Mouse (Mus musculus) hindbrain, embryonic 15.5 days (tissue): ENCODE results near the gene Acad8. TPM values are rescaled to one million over a fixed set of nuclear protein-coding genes. Genes with fewer than 3 reads are reported as not detected.

ENCODE experiments used
- ATAC-seq: fragments of 200-750 bp; cut with Nextera tagmentation; 2 replicates; pipeline ENCODE4 v1.8.0; 2017; ENCODE audit warnings: low read depth, moderate number of reproducible peaks, moderate TSS enrichment; ENCODE audit not compliant: low FRiP score
- H3K27ac ChIP-seq: fragments of 300-500 bp; sonication (generic); replicated peaks from 2 replicates; pipeline ENCODE4 v1.5.1; 2015; ENCODE audit warnings: mild to moderate bottlenecking, inconsistent platforms
- H3K27me3 ChIP-seq: fragments of 300-500 bp; sonication (generic); 2 replicates; pipeline ENCODE4 v1.6.1; 2015; ENCODE audit warnings: control low read depth, inconsistent platforms
- H3K36me3 ChIP-seq: fragments of 300-500 bp; sonication (generic); 2 replicates; pipeline ENCODE4 v1.6.1; 2015; ENCODE audit warnings: control low read depth, inconsistent platforms
- H3K4me1 ChIP-seq: fragments of 300-500 bp; sonication (generic); replicated peaks from 2 replicates; pipeline ENCODE4 v1.6.1; 2015; ENCODE audit warnings: control low read depth, inconsistent platforms
- H3K4me2 ChIP-seq: fragments of 300-500 bp; sonication (generic); 2 replicates; pipeline ENCODE4 v1.6.1; 2015; ENCODE audit warnings: moderate library complexity, mild to moderate bottlenecking, inconsistent platforms
- H3K4me3 ChIP-seq: fragments of 300-500 bp; sonication (generic); 2 replicates; pipeline ENCODE4 v1.5.1; 2015; ENCODE audit warnings: mild to moderate bottlenecking, inconsistent platforms
- H3K9ac ChIP-seq: fragments of 300-500 bp; sonication (generic); 2 replicates; pipeline ENCODE4 v1.6.1; 2015; ENCODE audit warnings: inconsistent platforms
- H3K9me3 ChIP-seq: fragments of 300-500 bp; sonication (generic); 2 replicates; pipeline ENCODE4 v1.6.1; 2016; ENCODE audit warnings: control low read depth, inconsistent platforms
- WGBS: fragments of 180-500 bp; shearing (Covaris S2); methylation state at CpG from one replicate; pipeline ENCODE4 v1.1.7; 2015; 5-methylcytosine and 5-hydroxymethylcytosine counted together
- polyA plus RNA-seq: library from polyadenylated mRNA; unstranded; fragments of >200 nt; fragmentation: Nextera tagmentation; extraction: Ambion mirVana; gene quantifications from 2 replicates; pipeline ENCODE4 v1.2.1, GENCODE M21; 2015

Gene Acad8
- polyA plus RNA-seq = 36.1 and 41.7 TPM in 2 replicates

DNA sequence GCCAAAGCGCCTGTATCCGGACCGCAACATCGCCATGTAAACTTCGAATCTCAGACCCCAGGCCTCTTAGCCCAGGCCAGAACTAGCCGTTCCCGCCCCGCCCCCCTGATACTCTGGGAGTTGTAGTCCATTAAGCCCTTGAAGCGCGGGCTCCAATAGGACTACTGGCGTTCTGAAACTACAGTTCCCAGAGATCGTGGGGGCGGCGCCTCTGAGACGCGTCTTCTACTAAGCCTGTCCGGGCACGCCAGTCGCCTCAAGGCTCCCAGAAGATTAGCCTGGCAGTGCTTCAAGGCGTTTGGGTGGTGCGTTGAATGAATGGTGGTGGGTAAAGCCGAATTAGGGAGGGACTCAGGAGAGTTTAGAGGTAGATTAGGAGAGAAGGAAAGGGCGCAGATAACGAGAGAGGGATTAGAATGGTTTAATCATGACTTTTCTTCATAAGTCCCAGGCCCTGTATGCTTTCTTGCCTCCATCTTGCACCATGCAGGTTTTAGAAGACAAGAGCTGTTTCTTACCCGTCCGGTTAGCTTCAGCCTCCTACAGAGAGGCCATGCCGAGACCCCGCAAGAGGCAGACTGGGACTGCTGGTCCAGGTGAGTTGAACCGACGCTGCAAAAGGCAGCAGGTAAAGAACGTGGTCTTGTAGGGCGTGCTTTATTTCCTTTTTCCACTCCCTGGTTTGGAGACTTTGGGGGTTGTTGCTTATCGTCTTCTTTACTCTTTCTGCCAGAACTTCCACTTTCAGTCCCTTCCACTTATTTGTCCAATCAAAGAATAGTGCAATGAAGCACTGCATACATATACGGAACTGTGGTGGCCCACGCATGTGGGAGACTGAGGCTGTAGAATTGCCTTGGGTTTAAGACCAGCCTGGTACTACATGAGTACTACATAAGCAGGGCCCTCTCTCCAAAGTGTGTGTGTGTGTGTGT, at the start of gene Acad8, which contains the start of gene Thyn1:
TSS of gene Acad8 (minus strand) at position 106 of the 935 bp plus-strand sequence.
TSS of gene Thyn1 (plus strand) at position 250 of the 935 bp plus-strand sequence.
- WGBS = under 1% methylated on average over 35 of the region's 35 CpGs
- Histone ChIP-seq H3K36me3 (peaks cover 18% of the 10 kb centered on the region), H3K27me3 (no peaks in the 10 kb centered on the region), H3K4me2 (peak within 1 kb of the TSS; percentile 79), H3K4me1 (peaks cover 30% of the 10 kb centered on the region), H3K4me3 (peak within 1 kb of the TSS; percentile 70), H3K9me3 (no peaks in the 10 kb centered on the region), H3K27ac (peak within 1 kb of the TSS; percentile 79), H3K9ac (peak within 1 kb of the TSS; percentile 82)
- ATAC-seq = peak; percentile 100

DNA sequence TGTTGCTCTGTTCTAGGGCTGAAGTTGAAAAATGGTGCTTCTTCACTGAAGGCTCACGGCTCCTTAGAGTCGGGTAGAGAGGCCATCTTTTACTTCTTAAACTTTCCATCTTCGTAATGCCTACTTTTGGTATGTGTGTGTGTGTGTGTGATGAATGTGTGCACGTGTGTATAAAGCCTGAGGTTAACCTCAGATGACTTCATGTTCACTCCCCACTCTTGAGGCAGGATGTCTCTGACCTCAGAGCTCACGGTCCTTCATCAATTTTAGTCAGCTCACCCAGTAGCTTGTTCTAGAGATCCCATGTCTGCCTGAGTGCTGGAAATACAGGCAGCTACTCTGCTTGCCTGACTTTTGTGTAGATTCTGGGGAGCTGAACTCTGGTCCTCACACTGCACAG, 44.5 kb upstream of the Acad8 start:
- Histone ChIP-seq H3K36me3 (peaks cover 60% of the 10 kb centered on the region), H3K27me3 (no peaks in the 10 kb centered on the region), H3K4me1 (no peaks in the 10 kb centered on the region), H3K4me3 (no peak overlapping the region), H3K9ac (no peak overlapping the region), H3K4me2 (no peak overlapping the region), H3K9me3 (no peaks in the 10 kb centered on the region), H3K27ac (no peak overlapping the region)
- ATAC-seq = no peak
- WGBS = 97% methylated on average over 5 of the region's 5 CpGs

DNA sequence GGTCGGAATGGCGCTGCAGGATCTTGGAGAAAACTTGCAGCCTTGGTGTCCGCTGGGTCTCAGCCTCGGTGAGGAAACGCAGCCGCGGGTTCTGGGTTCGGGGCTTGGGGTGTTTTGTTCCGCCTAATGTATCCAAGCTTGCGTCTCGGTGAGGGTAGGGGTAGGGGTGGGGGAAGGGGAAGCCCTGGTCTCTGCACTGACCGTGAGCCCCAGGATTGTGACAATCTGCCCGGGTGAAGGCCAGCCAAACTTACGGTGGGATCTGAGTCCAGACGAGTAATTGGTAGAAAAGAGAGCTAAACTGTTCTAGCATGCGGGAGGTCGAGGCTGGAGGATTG, 31.4 kb upstream of the Acad8 start:
- Histone ChIP-seq H3K9ac (peak overlapping the region; percentile 60), H3K4me2 (peak overlapping the region; percentile 83), H3K27ac (peak overlapping the region; percentile 94), H3K4me1 (peaks cover 55% of the 10 kb centered on the region), H3K4me3 (peak overlapping the region; percentile 100), H3K9me3 (no peaks in the 10 kb centered on the region), H3K27me3 (no peaks in the 10 kb centered on the region), H3K36me3 (no peaks in the 10 kb centered on the region)
- peak; percentile 61 for ATAC-seq
- 0% methylated on average over 17 of the region's 17 CpGs for WGBS

DNA sequence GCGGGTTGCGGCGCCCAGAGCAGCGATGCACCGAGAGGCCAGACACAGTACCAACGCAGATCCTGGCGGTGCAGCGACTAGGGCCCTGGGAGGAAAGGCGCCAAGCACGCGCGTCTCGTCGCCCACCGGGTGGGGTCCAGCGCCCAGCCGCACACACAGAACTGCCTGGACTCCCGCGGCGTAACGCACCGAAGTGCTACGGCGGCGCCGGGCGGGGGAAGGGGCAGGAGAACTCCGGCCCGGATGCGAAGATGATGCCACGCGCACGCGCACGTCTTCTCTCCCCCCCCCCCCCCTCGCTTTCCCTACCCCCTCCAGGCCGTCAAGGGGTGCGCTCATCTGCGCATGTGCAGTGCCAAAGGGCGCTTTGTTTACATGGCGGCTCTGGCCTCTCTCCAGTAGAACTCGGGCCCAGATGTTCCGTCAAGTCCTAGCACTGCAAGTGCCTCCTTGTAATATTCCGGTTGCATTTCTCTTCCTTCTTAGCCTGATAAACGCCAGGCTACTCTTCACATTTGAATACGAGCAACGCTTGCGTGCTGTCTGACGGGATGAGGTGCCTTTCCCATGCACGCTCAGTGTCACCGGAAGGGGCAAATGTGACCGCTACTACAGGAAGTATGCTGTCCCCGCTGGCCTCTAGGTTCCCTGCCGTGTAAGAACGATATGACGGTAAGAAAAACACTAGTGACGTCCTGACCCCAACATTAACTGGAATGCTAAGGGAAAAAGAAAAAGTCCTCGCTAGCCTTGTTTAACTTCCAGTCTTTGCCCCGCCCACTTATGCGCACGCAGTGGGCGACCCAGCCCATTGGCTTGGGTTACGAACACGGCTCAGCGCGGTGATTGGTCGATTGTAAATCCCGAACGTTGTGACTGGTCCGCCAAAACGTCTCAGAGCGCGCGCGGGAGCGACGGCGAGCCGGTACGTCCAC, 30.7 kb upstream of the Acad8 start, which contains the start of the genes Vps26b and Ncapd3:
TSS of gene Vps26b (minus strand) at position 238 of the 935 bp plus-strand sequence.
TSS of gene Ncapd3 (plus strand) at position 348 of the 935 bp plus-strand sequence.
- Histone ChIP-seq H3K9ac (peak within 1 kb of the TSS; percentile 100), H3K36me3 (no peaks in the 10 kb centered on the region), H3K27ac (peak within 1 kb of the TSS; percentile 94), H3K9me3 (no peaks in the 10 kb centered on the region), H3K4me1 (peaks cover 55% of the 10 kb centered on the region), H3K27me3 (no peaks in the 10 kb centered on the region), H3K4me2 (peak within 1 kb of the TSS; percentile 83), H3K4me3 (peak within 1 kb of the TSS; percentile 100)
- under 1% methylated on average over 71 of the region's 80 CpGs for WGBS
- ATAC-seq = peak; percentile 92

DNA sequence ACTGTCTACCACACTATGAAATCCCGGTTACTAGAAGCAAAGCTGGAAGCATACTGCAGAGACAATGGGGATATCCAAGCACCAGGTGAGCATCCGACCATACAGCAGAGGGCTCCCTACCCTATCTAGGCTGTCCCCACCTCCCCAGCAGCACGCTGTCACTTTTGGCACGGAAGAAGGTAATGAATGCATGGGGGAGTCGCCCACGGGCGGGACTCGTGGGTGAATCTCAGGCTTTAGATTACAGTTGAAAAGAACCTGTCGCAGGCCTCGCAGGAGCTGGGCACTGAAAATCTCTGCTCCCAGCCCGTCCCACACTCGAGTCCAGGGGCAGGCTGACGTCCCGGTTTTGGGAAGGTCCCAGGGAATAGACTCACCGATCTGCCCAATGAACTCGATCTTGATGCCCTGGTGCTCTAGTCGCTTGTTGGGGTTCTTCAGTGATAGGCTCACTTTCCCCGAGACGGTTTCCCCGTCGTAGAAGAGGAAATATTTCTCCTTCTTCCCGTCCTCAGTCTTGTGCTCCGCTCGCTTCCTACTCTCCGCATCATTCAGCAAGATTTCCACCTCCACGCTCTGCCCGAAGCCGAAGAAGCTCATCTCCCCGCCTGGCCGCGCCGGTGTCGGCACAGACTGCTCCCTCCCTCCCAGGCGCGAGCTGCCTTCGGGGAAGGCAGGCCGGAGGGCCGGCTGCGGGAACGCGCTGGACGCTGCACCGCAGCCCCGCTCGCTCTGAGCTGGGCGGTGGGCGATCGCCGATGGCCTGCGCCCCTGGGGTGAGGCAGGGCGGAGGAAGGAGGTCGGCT, 29.9 kb upstream of the Acad8 start:
- ATAC-seq = peak; percentile 54
- H3K27ac ChIP-seq = peak overlapping the region; percentile 94
- no peaks in the 10 kb centered on the region for H3K9me3 ChIP-seq
- peak overlapping the region; percentile 83 for H3K4me2 ChIP-seq
- H3K36me3 ChIP-seq = no peaks in the 10 kb centered on the region
- peak overlapping the region; percentile 100 for H3K4me3 ChIP-seq
- WGBS = under 1% methylated on average over 48 of the region's 52 CpGs
- H3K27me3 ChIP-seq = no peaks in the 10 kb centered on the region
- H3K4me1 ChIP-seq = peaks cover 55% of the 10 kb centered on the region
- H3K9ac ChIP-seq = peak overlapping the region; percentile 100

DNA sequence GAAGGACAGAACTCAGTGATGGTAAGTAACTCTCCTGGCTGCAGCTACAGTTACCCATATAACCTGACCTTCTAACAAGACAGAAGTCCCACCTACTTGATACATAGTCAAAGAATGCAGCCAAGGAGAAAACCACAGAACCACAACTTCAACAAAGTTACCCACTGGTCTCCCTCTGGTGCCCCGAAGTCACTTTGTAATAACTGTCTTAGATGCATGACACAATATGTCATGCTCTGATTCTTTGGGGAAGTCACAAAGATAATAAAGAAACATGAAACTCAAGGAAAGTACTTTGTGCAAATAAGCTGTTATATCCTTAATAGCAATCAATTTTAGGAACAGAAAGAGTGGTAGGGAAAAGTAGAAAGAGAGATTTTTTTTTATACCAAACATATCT, 27.3 kb upstream of the Acad8 start:
- Histone ChIP-seq H3K4me3 (0 out of 2 replicates have a peak overlapping the region, but pooled peaks have one; percentile 11), H3K9ac (no peak overlapping the region), H3K4me2 (peak overlapping the region; percentile 83), H3K36me3 (no peaks in the 10 kb centered on the region), H3K4me1 (peaks cover 40% of the 10 kb centered on the region), H3K27ac (no peak overlapping the region), H3K9me3 (no peaks in the 10 kb centered on the region), H3K27me3 (no peaks in the 10 kb centered on the region)
- 87% methylated on average over 1 of the region's 1 CpGs for WGBS
- no peak for ATAC-seq

DNA sequence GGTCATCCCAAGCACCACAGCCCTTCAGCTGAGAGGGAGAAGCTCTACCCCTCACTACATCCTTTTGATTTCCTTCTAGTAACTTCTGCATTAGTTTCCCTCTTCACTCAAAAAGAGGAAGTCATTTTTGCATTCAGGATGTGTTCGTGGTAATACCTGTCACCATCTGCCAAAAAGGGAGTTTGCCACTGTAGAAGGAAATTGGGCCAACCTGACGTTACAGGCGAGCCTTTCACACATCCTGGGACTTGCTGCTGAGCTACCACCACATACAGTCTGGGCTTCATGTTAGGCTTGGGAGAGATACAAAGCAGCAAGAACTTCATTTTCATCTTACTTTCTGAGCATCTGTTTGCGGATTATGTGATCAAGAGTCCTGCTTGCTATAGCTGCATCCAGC, 24.3 kb upstream of the Acad8 start:
- no peaks in the 10 kb centered on the region for H3K9me3 ChIP-seq
- no peak overlapping the region for H3K9ac ChIP-seq
- H3K4me1 ChIP-seq = peaks cover 28% of the 10 kb centered on the region
- ATAC-seq = no peak
- H3K27me3 ChIP-seq = no peaks in the 10 kb centered on the region
- H3K27ac ChIP-seq = no peak overlapping the region
- WGBS = 92% methylated on average over 4 of the region's 4 CpGs
- H3K4me2 ChIP-seq = no peak overlapping the region
- H3K36me3 ChIP-seq = peaks cover 9% of the 10 kb centered on the region; the same call in 1 of the 2 replicates
- no peak overlapping the region for H3K4me3 ChIP-seq

DNA sequence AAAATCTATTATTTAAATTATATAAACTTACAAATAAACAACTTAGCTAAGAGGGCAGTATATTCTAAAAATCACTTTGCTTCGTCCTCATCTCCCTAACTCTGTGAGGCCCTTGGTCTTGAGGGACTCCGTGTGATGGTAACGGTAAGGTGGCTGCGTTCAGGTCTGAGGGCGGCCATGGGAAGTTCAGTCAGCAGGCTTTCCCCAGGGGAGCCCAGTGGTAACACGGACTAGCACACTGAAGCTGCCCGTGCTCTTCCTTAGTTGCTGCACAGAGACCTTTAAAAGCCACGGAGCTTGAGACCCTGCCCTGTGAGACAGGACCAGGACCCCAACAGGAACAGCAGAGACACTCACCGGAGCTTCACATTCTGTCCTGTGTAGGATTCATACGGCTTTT, 19.6 kb upstream of the Acad8 start:
- Histone ChIP-seq H3K27ac (no peak overlapping the region), H3K36me3 (peaks cover 49% of the 10 kb centered on the region), H3K4me1 (no peaks in the 10 kb centered on the region), H3K9ac (no peak overlapping the region), H3K27me3 (no peaks in the 10 kb centered on the region), H3K4me2 (no peak overlapping the region), H3K9me3 (no peaks in the 10 kb centered on the region), H3K4me3 (no peak overlapping the region)
- ATAC-seq = no peak
- WGBS = 94% methylated on average over 10 of the region's 10 CpGs

DNA sequence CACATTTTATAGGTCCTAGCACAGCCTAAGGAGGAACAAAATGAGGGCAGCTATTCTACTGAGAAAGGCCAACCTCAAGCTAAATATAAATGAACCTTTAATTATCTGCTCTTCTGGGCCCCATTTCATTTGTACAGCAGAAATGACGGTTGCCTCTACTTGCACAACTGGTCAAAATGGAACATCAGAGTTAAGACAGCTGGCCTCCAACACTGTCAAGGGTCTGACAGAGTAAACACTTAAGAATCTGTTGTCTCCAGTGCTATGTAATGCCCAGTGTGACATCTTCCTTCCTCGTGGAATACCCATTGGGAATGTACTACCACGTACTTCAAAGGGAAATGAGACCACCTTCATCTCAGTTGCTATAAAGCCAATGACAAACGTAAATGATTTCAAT, 12.2 kb upstream of the Acad8 start:
- WGBS = 88% methylated on average over 4 of the region's 4 CpGs
- Histone ChIP-seq H3K9ac (no peak overlapping the region), H3K4me2 (no peak overlapping the region), H3K4me3 (no peak overlapping the region), H3K27me3 (no peaks in the 10 kb centered on the region), H3K27ac (no peak overlapping the region), H3K36me3 (peaks cover 88% of the 10 kb centered on the region), H3K9me3 (no peaks in the 10 kb centered on the region), H3K4me1 (no peaks in the 10 kb centered on the region)
- no peak for ATAC-seq

DNA sequence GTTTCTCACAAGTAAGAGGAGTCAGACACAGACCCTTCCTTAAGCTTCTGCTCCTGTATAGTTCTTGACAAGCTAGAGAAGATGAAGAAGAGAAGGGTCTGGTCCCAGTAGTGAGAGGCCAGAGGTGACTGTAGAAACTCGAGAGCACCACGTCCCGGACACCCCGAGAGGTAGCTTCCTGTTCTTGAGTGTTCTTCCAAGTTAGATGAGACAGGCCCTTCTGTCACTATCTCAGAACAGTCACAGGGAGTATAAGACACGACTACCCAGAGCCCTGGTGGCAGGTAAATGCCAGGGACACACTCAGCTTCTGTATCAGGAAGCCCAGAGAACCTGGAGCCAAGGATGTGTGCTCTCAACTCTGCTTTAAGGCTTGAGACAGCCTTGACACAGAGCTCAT, 9.9 kb upstream of the Acad8 start:
- WGBS = 86% methylated on average over 5 of the region's 5 CpGs

DNA sequence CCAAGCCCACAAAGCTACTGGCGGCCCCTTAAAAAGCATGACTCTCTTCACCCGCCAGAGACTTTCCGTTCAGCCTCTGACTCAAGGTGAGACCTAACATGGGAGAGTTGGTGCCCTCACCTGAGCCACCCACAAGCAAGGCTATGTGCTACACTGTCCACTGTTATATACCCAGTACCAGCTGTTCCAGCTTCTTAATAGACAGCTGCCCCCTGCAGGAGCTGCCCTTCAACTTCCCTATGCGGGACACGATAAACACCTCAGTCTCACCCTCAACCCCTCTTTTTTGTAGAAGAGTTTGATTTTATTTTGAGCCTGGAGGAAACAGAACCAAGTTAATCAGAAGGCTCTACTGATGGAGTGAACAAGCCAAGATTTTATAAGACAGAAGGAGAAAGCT, 7.5 kb upstream of the Acad8 start:
- H3K36me3 ChIP-seq = peaks cover 81% of the 10 kb centered on the region
- no peak overlapping the region for H3K4me2 ChIP-seq
- no peak overlapping the region for H3K9ac ChIP-seq
- no peaks in the 10 kb centered on the region for H3K9me3 ChIP-seq
- H3K4me3 ChIP-seq = no peak overlapping the region
- WGBS = 91% methylated on average over 5 of the region's 5 CpGs
- no peaks in the 10 kb centered on the region for H3K27me3 ChIP-seq
- ATAC-seq = no peak
- peaks cover under 1% of the 10 kb centered on the region for H3K4me1 ChIP-seq
- H3K27ac ChIP-seq = no peak overlapping the region

More for the DNA sequence above, 9.9 kb upstream of the Acad8 start:
- Histone ChIP-seq H3K27ac (no peak overlapping the region), H3K4me2 (no peak overlapping the region), H3K4me1 (no peaks in the 10 kb centered on the region), H3K4me3 (no peak overlapping the region), H3K27me3 (no peaks in the 10 kb centered on the region), H3K36me3 (peaks cover 89% of the 10 kb centered on the region), H3K9me3 (no peaks in the 10 kb centered on the region), H3K9ac (no peak overlapping the region)
- ATAC-seq = no peak
